Mouse (Mus musculus): ENCODE measurements around the gene Cdx2. TPM values are rescaled to one million over a fixed set of nuclear protein-coding genes. Genes with fewer than 3 reads are reported as not detected.

Cdx2 gene
- polyA plus RNA-seq, 1 experiment from 2014 or later = 1.3 TPM

DNA sequence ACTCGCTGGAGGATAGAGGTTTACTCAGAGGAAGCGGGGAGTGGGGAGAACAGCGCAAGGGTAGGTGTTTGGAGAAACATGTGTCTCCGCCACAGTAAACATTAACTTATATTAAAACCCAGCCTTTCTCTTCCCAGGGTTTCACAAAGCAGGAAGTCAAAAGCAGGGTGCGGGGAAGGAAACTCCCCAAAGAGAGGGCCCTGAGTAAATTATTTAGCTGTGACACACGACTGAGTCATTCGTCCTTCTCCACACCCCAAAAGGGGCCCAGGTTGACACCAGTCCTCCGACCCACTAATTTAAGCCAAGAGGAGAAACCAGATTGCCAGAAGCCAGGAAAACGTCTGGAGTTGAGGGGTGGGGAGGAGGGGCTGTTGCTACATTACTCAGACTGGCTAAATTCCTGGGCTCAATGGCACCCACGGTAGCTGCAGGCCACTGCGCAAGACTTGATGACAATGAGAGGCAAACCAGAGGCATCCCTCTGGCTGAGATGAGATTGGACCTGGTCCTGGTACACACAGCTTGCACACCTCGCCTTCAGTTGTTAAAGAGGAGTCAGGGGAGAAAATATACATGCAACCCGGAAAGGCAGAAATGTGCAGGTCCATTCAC, 14.5 kb downstream of the Cdx2 start:
- Histone ChIP-seq H3K4me2 (replicated peaks; ENCODE audit: low read depth, low read length) (no peak overlapping the region), H3K9ac (replicated peaks; ENCODE audit: low read depth, low read length) (no peak overlapping the region), H3K27me3 (ENCODE audit: control insufficient read depth, insufficient read depth, low read length) (peaks cover 20% of the 10 kb centered on the region), H3K36me3 (ENCODE audit: control insufficient read depth, insufficient read depth, low read length) (no peaks in the 10 kb centered on the region), H3K9me3 (ENCODE audit: control insufficient read depth, low read depth, low read length) (no peaks in the 10 kb centered on the region), H3K4me3 (ENCODE audit: low read depth, low read length) (no peak overlapping the region), H3K4me1 (ENCODE audit: control insufficient read depth, insufficient read depth, low read length) (peaks cover 10% of the 10 kb centered on the region; the same call in 1 of the 2 replicates), H3K27ac (ENCODE audit: low read length) (0 out of 2 replicates have a peak overlapping the region, but pooled peaks have one; percentile 6)
- 35% methylated on average over 13 of the region's 13 CpGs for WGBS
- ATAC-seq (ENCODE audit: insufficient number of reproducible peaks, insufficient read depth, low FRiP score, low read depth) = peak; percentile 19; the same call in 1 of the 2 replicates

GRCm38 (mm10) chr5:147291764-147292505, 15.1 kb downstream of the Cdx2 start:
- Histone ChIP-seq H3K4me3 (ENCODE audit: low read depth, low read length) (no peak overlapping the region), H3K4me2 (replicated peaks; ENCODE audit: low read depth, low read length) (no peak overlapping the region), H3K27ac (ENCODE audit: low read length) (no peak overlapping the region; the same call in 1 of the 2 replicates), H3K9ac (replicated peaks; ENCODE audit: low read depth, low read length) (no peak overlapping the region; the same call in 1 of the 2 replicates), H3K36me3 (ENCODE audit: control insufficient read depth, insufficient read depth, low read length) (no peaks in the 10 kb centered on the region), H3K27me3 (ENCODE audit: control insufficient read depth, insufficient read depth, low read length) (peaks cover 19% of the 10 kb centered on the region), H3K4me1 (ENCODE audit: control insufficient read depth, insufficient read depth, low read length) (peaks cover 10% of the 10 kb centered on the region; the same call in 1 of the 2 replicates), H3K9me3 (ENCODE audit: control insufficient read depth, low read depth, low read length) (no peaks in the 10 kb centered on the region)
- 20% methylated on average over 16 of the region's 16 CpGs for WGBS
- ATAC-seq (ENCODE audit: insufficient number of reproducible peaks, insufficient read depth, low FRiP score, low read depth) = peak; percentile 44; the same call in 1 of the 2 replicates

- Histone ChIP-seq H3K27ac (ENCODE audit: low read length) (no peak overlapping the region), H3K4me1 (ENCODE audit: control insufficient read depth, insufficient read depth, low read length) (no peaks in the 10 kb centered on the region), H3K9ac (replicated peaks; ENCODE audit: low read depth, low read length) (no peak overlapping the region), H3K9me3 (ENCODE audit: control insufficient read depth, low read depth, low read length) (no peaks in the 10 kb centered on the region), H3K4me2 (replicated peaks; ENCODE audit: low read depth, low read length) (no peak overlapping the region), H3K36me3 (ENCODE audit: control insufficient read depth, insufficient read depth, low read length) (no peaks in the 10 kb centered on the region), H3K4me3 (ENCODE audit: low read depth, low read length) (no peak overlapping the region), H3K27me3 (ENCODE audit: control insufficient read depth, insufficient read depth, low read length) (peaks cover 10% of the 10 kb centered on the region; the same call in 1 of the 2 replicates)
- ATAC-seq (ENCODE audit: insufficient number of reproducible peaks, insufficient read depth, low FRiP score, low read depth) = no peak
- WGBS = 77% methylated on average over 4 of the region's 4 CpGs
Observed at GRCm38 (mm10) chr5:147284365-147284764, 22.7 kb downstream of the Cdx2 start.

- WGBS = 1% methylated on average over 13 of the region's 13 CpGs
- no peak overlapping the region for H3K4me2 ChIP-seq (replicated peaks; ENCODE audit: low read depth, low read length)
- ATAC-seq (ENCODE audit: insufficient number of reproducible peaks, insufficient read depth, low FRiP score, low read depth) = no peak
- no peaks in the 10 kb centered on the region for H3K4me1 ChIP-seq (ENCODE audit: control insufficient read depth, insufficient read depth, low read length)
- no peaks in the 10 kb centered on the region for H3K36me3 ChIP-seq (ENCODE audit: control insufficient read depth, insufficient read depth, low read length)
- H3K27me3 ChIP-seq (ENCODE audit: control insufficient read depth, insufficient read depth, low read length) = peaks cover 52% of the 10 kb centered on the region
- H3K9ac ChIP-seq (replicated peaks; ENCODE audit: low read depth, low read length) = no peak overlapping the region
- H3K27ac ChIP-seq (ENCODE audit: low read length) = no peak overlapping the region
- H3K9me3 ChIP-seq (ENCODE audit: control insufficient read depth, low read depth, low read length) = no peaks in the 10 kb centered on the region
- no peak overlapping the region for H3K4me3 ChIP-seq (ENCODE audit: low read depth, low read length)
Observed at GRCm38 (mm10) chr5:147277547-147277925, 29.5 kb downstream of the Cdx2 start.

GRCm38 (mm10) chr5:147276701-147277546, 30.1 kb downstream of the Cdx2 start:
- no peak overlapping the region for H3K9ac ChIP-seq (replicated peaks; ENCODE audit: low read depth, low read length)
- no peak overlapping the region for H3K4me3 ChIP-seq (ENCODE audit: low read depth, low read length)
- H3K9me3 ChIP-seq (ENCODE audit: control insufficient read depth, low read depth, low read length) = no peaks in the 10 kb centered on the region
- 3% methylated on average over 18 of the region's 18 CpGs for WGBS
- peaks cover 58% of the 10 kb centered on the region for H3K27me3 ChIP-seq (ENCODE audit: control insufficient read depth, insufficient read depth, low read length)
- no peaks in the 10 kb centered on the region for H3K36me3 ChIP-seq (ENCODE audit: control insufficient read depth, insufficient read depth, low read length)
- no peak for ATAC-seq (ENCODE audit: insufficient number of reproducible peaks, insufficient read depth, low FRiP score, low read depth)
- no peaks in the 10 kb centered on the region for H3K4me1 ChIP-seq (ENCODE audit: control insufficient read depth, insufficient read depth, low read length)
- H3K27ac ChIP-seq (ENCODE audit: low read length) = no peak overlapping the region
- no peak overlapping the region; the same call in 1 of the 2 replicates for H3K4me2 ChIP-seq (replicated peaks; ENCODE audit: low read depth, low read length)

GRCm38 (mm10) chr5:147275761-147276160, 31.3 kb downstream of the Cdx2 start:
- Histone ChIP-seq H3K9me3 (ENCODE audit: control insufficient read depth, low read depth, low read length) (no peaks in the 10 kb centered on the region), H3K9ac (replicated peaks; ENCODE audit: low read depth, low read length) (no peak overlapping the region), H3K36me3 (ENCODE audit: control insufficient read depth, insufficient read depth, low read length) (no peaks in the 10 kb centered on the region), H3K27ac (ENCODE audit: low read length) (no peak overlapping the region), H3K4me2 (replicated peaks; ENCODE audit: low read depth, low read length) (no peak overlapping the region), H3K4me3 (ENCODE audit: low read depth, low read length) (no peak overlapping the region), H3K27me3 (ENCODE audit: control insufficient read depth, insufficient read depth, low read length) (peaks cover 65% of the 10 kb centered on the region), H3K4me1 (ENCODE audit: control insufficient read depth, insufficient read depth, low read length) (no peaks in the 10 kb centered on the region)
- WGBS = 14% methylated on average over 3 of the region's 3 CpGs
- ATAC-seq (ENCODE audit: insufficient number of reproducible peaks, insufficient read depth, low FRiP score, low read depth) = no peak

GRCm38 (mm10) chr5:147274174-147275141, 32.6 kb downstream of the Cdx2 start:
- 1% methylated on average over 48 of the region's 48 CpGs for WGBS
- Histone ChIP-seq H3K4me2 (replicated peaks; ENCODE audit: low read depth, low read length) (peak overlapping the region; percentile 22; the same call in 1 of the 2 replicates), H3K9ac (replicated peaks; ENCODE audit: low read depth, low read length) (no peak overlapping the region), H3K9me3 (ENCODE audit: control insufficient read depth, low read depth, low read length) (no peaks in the 10 kb centered on the region), H3K4me3 (ENCODE audit: low read depth, low read length) (peak overlapping the region; percentile 13), H3K27me3 (ENCODE audit: control insufficient read depth, insufficient read depth, low read length) (peaks cover 71% of the 10 kb centered on the region), H3K36me3 (ENCODE audit: control insufficient read depth, insufficient read depth, low read length) (no peaks in the 10 kb centered on the region), H3K4me1 (ENCODE audit: control insufficient read depth, insufficient read depth, low read length) (no peaks in the 10 kb centered on the region), H3K27ac (ENCODE audit: low read length) (no peak overlapping the region)
- no peak for ATAC-seq (ENCODE audit: insufficient number of reproducible peaks, insufficient read depth, low FRiP score, low read depth)
